Mouse (Mus musculus) CD8-positive naive resting alpha-beta T cell, adult 2 months (primary cell): Measurements from ENCODE around the gene Mpp6.

Experiments used
- DNase-seq, 2 experiments: peaks; one replicate each; pipeline ENCODE4 v3.0.0; 2022; ENCODE audit warnings: low read depth in 2 of 2, low spot score in 2 of 2

Gene Mpp6

GRCm38 (mm10) chr6:50146158-50146557 is 36.1 kb downstream of the Mpp6 start:
- DNase-seq, result peak; percentile 0 to 1

- no peak for DNase-seq
These were observed 39.3 kb downstream of the Mpp6 start for GRCm38 (mm10) chr6:50149378-50149777.

DNA sequence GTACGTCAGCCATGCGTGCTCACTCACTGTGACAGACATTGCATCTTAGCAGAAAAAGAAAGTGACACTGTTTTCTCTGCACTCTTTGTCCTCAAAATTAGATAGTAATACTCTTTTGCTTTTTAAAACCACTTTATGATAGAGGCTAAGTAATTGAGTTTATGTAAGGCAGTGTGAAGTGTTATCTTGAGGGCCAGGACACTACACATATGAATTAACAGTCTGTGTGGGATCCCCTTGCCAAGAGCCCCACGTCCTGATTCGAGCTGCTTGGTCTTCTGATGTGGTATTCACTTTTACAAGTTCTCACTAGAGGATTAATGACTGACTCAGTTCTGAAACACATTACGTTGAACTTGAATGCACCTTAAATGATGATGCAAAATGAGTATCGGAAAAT is 49.8 kb downstream of the Mpp6 start:
- no peak for DNase-seq

DNA sequence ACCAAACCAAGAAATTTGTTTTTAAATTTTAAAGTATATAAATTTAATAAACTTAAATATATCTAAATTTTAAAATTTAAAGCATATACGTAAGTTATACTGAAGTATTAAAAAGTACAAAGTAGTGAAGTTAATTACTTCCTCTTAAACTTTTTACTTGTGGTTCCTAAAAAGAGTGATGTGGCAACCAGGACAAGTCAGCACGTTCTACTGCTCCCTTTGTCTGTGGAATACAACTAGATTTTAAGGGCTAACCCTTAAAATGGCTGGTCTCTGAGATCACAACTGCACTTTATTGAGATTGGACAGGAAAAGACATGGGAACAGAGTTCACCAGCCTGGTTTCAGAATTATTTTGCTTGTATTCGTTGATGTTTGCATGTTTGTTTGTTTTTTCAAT is 53.0 kb downstream of the Mpp6 start:
- DNase-seq, result no peak

DNA sequence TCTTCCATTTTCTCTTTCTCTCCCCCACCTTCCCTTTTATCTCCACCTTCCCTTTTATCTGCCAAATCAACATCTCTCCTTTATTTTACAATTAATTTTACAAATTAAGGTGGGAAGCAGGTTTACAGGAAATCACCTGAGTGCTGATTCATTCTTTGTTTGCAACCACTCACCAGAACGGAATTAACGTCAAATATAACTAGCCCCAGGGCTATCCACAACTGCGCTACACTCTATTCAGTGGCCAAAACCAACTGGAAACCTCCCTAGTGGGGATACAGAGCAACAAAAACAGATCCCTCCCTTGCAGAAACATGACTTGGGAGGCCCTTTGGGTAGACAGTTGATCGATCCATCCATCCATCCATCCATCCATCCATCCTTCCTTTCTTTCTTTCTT is 58.8 kb downstream of the Mpp6 start:
- DNase-seq, result no peak

DNA sequence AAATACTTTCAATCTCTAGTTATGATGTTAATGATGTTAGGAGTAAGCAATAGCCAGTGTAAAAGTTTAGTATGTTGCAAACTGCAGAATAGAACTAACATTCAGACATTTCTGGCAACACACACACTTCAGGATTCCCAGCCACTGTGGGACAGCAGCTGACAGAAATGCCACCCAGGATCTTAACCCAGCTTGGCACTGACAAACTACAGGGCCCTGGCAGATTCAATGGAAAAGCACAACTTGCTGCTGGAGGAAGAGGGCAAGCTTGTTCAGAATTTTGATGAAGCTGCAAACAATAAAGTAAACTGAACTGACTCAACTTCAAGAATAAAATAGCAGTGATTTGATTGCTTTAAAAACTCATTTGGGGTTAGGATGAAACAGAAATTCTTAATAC is 59.7 kb downstream of the Mpp6 start:
- no peak for DNase-seq

DNA sequence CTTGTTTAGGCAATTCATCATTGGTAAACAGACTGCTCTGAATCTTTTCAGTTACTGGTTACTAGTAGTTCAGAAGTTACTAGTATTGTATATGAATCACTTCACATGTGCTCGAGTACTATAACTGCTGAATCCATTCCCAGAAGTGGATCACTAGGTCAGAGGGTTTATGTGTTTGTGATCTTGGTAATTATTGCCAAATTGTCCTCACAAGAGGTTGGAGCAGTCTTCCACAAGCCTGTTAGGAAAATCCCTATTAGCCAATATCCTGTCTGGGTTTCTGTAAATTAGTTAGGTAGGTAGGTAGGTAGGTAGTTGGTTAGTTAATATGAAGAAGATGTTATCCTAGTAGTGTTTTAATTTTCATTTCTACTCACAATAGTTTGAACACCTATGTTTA is 65.7 kb downstream of the Mpp6 start:
- DNase-seq, result no peak

- DNase-seq, result no peak
These were observed 70.1 kb downstream of the Mpp6 start for GRCm38 (mm10) chr6:50180189-50180588.

DNA sequence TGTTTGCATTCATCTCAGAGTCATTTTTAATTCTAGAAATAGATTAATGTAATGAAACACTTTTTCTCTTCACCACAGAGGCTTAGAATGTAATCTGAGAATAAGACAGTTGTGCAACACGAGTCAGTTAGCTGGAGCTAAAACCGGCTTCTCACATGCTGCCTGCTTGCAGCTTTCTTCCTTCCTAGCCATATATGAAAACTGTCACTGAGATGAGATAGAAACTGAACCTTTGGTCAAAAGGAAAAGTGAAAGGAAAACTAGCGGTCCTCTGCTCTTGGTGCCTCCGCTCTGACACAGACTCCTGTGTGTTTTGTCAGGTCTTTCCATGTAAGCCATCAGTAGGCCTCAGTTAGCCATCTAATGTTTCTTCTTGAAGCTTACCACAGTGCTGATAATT is 77.9 kb downstream of the Mpp6 start:
- no peak for DNase-seq

GRCm38 (mm10) chr6:50189376-50189775 is 79.3 kb downstream of the Mpp6 start:
- no peak for DNase-seq

- DNase-seq, result no peak
These were observed 81.6 kb downstream of the Mpp6 start for GRCm38 (mm10) chr6:50191605-50192004.

DNA sequence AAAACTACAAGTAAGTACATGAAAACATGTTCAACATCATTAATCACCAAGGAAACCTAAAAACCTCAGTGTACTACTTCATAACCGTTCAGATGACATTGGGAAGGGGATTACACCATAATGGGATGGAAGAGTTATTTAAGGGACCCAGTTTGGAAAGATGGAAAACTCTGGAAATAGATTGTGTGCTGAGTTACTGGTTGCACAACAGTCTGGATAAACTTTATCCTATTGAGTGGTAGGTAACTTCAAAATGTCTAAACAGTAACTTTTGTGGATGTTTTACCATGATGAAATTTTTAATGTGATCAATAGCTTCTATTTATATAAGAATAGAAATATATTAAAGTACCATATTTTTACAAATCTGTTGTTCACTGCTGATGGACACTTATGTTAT is 82.1 kb downstream of the Mpp6 start:
- DNase-seq, result no peak

DNA sequence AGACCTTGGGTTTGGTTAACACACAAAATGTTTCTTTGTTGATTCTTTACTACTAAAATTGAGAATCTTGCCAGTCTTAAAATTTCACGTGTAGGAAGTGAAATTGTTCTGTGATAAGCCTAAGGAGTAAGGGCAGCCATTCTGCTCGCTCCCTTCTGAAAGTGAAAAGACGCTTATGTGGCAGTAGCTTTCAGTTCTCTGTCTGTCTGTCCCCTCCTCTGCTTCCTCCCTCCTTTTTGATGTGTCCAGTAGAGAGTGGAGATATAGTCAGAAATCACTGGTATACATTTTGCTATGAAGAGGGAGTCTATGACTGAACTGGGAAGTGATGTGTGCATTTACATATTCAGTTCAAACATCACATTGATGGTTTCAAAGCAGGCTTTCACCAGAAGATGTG is 82.8 kb downstream of the Mpp6 start:
- no peak for DNase-seq

DNA sequence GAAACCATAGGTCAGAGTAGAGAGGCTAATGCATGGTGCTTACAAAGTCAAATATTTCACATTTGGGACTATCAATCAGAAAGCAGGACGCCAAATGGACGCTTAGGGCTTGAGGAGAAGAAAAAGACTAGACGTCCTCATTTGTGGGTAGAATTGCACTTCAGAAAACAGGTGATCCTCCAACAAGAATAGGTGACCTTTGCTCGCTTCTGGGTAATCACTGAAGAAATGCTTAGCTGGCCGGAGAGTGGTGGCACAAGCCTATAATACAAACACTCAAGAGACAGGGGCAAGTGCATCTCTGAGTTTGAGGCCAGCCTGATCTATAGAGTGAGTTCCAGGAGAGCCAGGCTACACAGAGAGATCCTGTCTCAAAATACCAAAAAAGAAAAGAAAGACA is 83.8 kb downstream of the Mpp6 start:
- no peak for DNase-seq

GRCm38 (mm10) chr6:50204356-50204755 is 94.3 kb downstream of the Mpp6 start:
- no peak for DNase-seq

DNA sequence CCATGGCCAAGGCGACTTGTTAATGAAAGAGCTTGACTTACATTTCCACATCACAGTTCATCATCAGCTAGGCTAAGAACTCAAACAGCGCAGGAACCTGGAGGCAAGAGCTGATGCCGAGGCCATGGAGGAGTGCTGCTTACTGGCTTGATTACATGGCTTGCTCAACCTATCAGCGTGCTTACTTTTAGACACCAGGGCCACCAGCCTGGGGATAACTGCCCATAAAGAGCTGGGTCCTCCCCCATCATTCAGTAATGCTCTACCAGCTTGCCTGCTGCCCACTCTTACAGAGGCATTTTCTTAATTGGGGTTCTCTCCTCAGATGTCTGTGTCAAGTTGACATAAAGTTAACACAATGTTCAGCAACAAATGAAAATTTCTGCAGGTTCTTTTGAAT is 95.1 kb downstream of the Mpp6 start:
- no peak for DNase-seq

- no peak for DNase-seq
These were observed 104.8 kb downstream of the Mpp6 start for GRCm38 (mm10) chr6:50214711-50215372.

DNA sequence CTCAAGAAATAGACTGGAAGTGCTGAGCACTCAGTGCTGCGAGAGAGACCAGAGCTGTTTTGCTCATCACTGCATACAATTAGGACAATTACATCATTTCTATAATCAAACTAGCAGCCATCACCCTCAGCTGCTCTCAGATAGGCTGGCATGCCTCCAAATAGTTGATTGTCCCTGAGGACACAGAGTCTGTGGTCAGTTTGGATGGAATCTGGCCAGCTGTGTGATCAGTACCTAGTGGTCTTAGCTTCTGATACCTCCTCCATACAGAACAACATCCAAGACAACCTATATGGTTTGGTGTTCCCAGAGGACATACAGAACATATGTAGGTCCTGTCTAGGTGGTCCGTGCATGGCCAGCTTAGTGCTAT is 105.3 kb downstream of the Mpp6 start:
- DNase-seq, result no peak

DNA sequence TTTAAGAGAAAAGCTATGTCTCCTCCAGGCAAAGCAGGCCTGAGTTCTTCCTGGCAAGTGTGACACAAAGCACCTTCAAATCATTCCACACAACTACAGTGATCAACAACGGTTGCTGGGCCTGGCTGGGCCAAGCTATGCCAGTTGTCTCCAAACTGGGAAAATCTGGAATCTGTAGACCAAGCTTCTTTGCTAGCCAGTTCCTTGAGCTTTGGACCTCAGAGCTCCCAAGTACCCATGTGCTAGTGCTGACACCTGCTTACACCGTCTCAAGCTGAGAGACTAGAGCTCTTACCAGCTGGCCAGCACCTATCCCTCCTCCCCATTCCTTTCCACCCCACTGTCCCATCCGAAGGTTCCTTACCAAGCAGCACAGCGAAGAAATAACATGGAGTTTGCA is 105.9 kb downstream of the Mpp6 start:
- DNase-seq, result no peak

GRCm38 (mm10) chr6:50218628-50219027 is 108.6 kb downstream of the Mpp6 start:
- no peak for DNase-seq

DNA sequence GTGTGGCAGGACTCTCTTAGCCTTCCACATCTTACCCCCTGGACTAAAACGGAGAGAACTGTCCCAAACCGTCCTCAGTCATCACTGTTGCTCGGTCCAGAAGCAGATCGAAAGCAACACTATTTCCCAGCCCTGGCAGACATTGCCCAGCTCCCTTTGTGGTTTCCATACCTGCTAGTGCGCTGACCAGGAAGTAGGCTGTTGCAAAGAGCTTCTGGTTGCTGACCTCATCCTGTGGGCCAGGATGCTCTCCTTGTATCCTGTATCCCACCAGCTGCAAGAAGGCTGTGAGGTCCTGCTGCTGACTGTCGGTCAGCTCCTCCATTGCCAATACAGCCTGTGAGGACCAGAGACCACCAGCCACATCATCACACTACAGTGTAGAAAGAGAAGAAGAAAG is 109.0 kb downstream of the Mpp6 start:
- no peak for DNase-seq

- peak; percentile 26 to 28 for DNase-seq
These were observed 110.8 kb downstream of the Mpp6 start for GRCm38 (mm10) chr6:50220863-50221262.

GRCm38 (mm10) chr6:50222351-50222750 is 112.3 kb downstream of the Mpp6 start:
- no peak for DNase-seq

GRCm38 (mm10) chr6:50222986-50223385 is 112.9 kb downstream of the Mpp6 start:
- DNase-seq, result no peak
